Mouse (Mus musculus) CD4-positive, CD25-positive, alpha-beta regulatory T cell, adult 2 months (primary cell): ENCODE results near the gene Ppp1r3e.
A peak's percentile ranks its signal among the peaks of the same experiment; 100 is the strongest.

Experiments used
- DNase-seq: peaks from one replicate; pipeline ENCODE4 v3.0.0-alpha.2; 2012; ENCODE audit warnings: low read depth, low spot score

Gene Ppp1r3e

GRCm38 (mm10) chr14:54883154-54884021, 6.0 kb upstream of the Ppp1r3e start, which contains the start of the genes Bcl2l2 and Gm20521:
Gene Bcl2l2, plus strand, starts transcription at chr14:54883377.
Gene Gm20521, plus strand, starts transcription at chr14:54883441.
- peak; percentile 64 for DNase-seq

GRCm38 (mm10) chr14:54876539-54877047, 757 bp downstream of the Ppp1r3e start:
- peak; percentile 89 for DNase-seq

GRCm38 (mm10) chr14:54875844-54876538, 1.4 kb downstream of the Ppp1r3e start:
- no peak for DNase-seq

- DNase-seq: no peak
Measured at GRCm38 (mm10) chr14:54874165-54874564, 3.2 kb downstream of the Ppp1r3e start.

GRCm38 (mm10) chr14:54870861-54871260, 6.5 kb downstream of the Ppp1r3e start, which contains the start of gene Homez:
Gene Homez, minus strand, starts transcription at chr14:54870961.
- DNase-seq: no peak

- DNase-seq: no peak
Measured at GRCm38 (mm10) chr14:54868026-54868425, 9.3 kb downstream of the Ppp1r3e start.

- DNase-seq: peak; percentile 75
Measured at GRCm38 (mm10) chr14:54866936-54867335, 10.4 kb downstream of the Ppp1r3e start.

- DNase-seq: no peak
Measured at GRCm38 (mm10) chr14:54866268-54866667, 11.1 kb downstream of the Ppp1r3e start.

GRCm38 (mm10) chr14:54865626-54866025, 11.7 kb downstream of the Ppp1r3e start:
- DNase-seq: no peak

GRCm38 (mm10) chr14:54864313-54865036, 12.9 kb downstream of the Ppp1r3e start:
- peak; percentile 37 for DNase-seq

GRCm38 (mm10) chr14:54863501-54864312, 13.6 kb downstream of the Ppp1r3e start:
- DNase-seq: peak; percentile 89

- peak; percentile 81 for DNase-seq
Measured at GRCm38 (mm10) chr14:54860511-54860910, 16.8 kb downstream of the Ppp1r3e start.

GRCm38 (mm10) chr14:54857891-54858290, 19.5 kb downstream of the Ppp1r3e start:
- DNase-seq: no peak

GRCm38 (mm10) chr14:54856703-54857102, 20.6 kb downstream of the Ppp1r3e start:
- DNase-seq: no peak

GRCm38 (mm10) chr14:54855726-54856125, 21.6 kb downstream of the Ppp1r3e start:
- DNase-seq: no peak

- peak; percentile 63 for DNase-seq
Measured at GRCm38 (mm10) chr14:54843461-54843860, 33.9 kb downstream of the Ppp1r3e start.

- no peak for DNase-seq
Measured at GRCm38 (mm10) chr14:54823716-54824115, 53.6 kb downstream of the Ppp1r3e start.
